Mouse (Mus musculus): ENCODE measurements at regions not wholly inside any gene's neighbourhood (a gene's known extent, or its start where the extent isn't known, plus 50 kb on each side); places are given as distances from the start of the nearest gene placed in this dataset.

DNA sequence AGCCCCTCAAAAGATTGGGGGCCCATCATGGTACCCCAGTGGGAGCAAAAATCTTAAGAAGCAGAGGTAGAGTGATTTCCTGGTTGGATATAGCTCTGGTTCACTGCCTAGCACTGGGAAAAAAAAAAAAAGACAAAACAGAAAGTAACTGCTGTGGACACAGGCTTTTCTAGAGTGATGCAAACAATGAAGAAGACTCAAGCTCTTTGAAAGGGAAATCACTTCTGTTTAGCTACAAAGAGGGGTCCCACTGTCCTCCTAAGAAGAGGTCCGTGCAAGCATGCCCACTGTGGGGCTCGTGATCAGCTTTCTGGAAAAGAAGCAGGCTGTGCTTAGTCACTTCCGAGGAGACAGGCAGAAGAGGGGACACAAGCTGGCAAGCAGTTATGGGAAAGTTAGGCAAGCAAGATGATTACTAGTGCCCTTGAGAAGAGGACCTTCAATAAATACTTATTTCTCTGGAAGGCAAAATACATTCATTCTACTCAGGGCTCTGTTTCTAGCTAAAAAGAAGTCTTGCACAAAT is 166.9 kb upstream of the Esrrg start:
- 75% methylated on average over 3 of the region's 3 CpGs for WGBS
- TF ChIP-seq CTCF (IDR thresholded peaks at IDR 0.05) (no peak), EP300 (IDR thresholded peaks at IDR 0.05; ENCODE audit: insufficient read depth, low read depth, low read length) (no peak), POLR2A (IDR thresholded peaks at IDR 0.05; ENCODE audit: insufficient read depth, low read depth, low read length) (no peak)
- no peaks in the 10 kb centered on the region for H3K4me1 ChIP-seq (ENCODE audit: control insufficient read depth, insufficient read depth, low read length)
- DNase-seq = no peak
- H3K27me3 ChIP-seq (ENCODE audit: control insufficient read depth, insufficient read depth, low read length) = no peaks in the 10 kb centered on the region
- H3K27ac ChIP-seq = no peak overlapping the region
- no peaks in the 10 kb centered on the region for H3K36me3 ChIP-seq (ENCODE audit: control insufficient read depth, insufficient read depth, low read length)
- no peak overlapping the region for H3K4me3 ChIP-seq
- intact Hi-C loops (cut with DNase I) = loop anchor here (10.0 kb wide), 1 partner anchor 1363 kb away; no protein-coding TSS in a partner anchor
- H3K79me2 ChIP-seq (replicated peaks; ENCODE audit: control insufficient read depth, insufficient read depth, low read length) = no peaks in the 10 kb centered on the region
- no peak overlapping the region for H3K9ac ChIP-seq (ENCODE audit: low read depth, low read length)

GRCm38 (mm10) chr1:187446511-187446910 is 162.1 kb upstream of the Esrrg start:
- Histone ChIP-seq H3K4me3 (no peak overlapping the region), H3K4me1 (ENCODE audit: control insufficient read depth, insufficient read depth, low read length) (no peaks in the 10 kb centered on the region), H3K79me2 (replicated peaks; ENCODE audit: control insufficient read depth, insufficient read depth, low read length) (no peaks in the 10 kb centered on the region), H3K27ac (no peak overlapping the region), H3K36me3 (ENCODE audit: control insufficient read depth, insufficient read depth, low read length) (no peaks in the 10 kb centered on the region), H3K27me3 (ENCODE audit: control insufficient read depth, insufficient read depth, low read length) (no peaks in the 10 kb centered on the region), H3K9ac (ENCODE audit: low read depth, low read length) (no peak overlapping the region)
- WGBS = 84% methylated on average over 6 of the region's 6 CpGs
- no peak for DNase-seq
- TF ChIP-seq CTCF (IDR thresholded peaks at IDR 0.05) (no peak), POLR2A (IDR thresholded peaks at IDR 0.05; ENCODE audit: insufficient read depth, low read depth, low read length) (no peak), EP300 (IDR thresholded peaks at IDR 0.05; ENCODE audit: insufficient read depth, low read depth, low read length) (no peak)
- intact Hi-C loops (cut with DNase I) = loop anchor here (10.0 kb wide), 1 partner anchor 1358 kb away; no protein-coding TSS in a partner anchor

- no peak overlapping the region for H3K4me3 ChIP-seq
- peak; percentile 25 to 57 for DNase-seq
- no peak for TF ChIP-seq POLR2A (IDR thresholded peaks at IDR 0.05; ENCODE audit: insufficient read depth, low read depth, low read length)
- TF ChIP-seq EP300 (IDR thresholded peaks at IDR 0.05; ENCODE audit: insufficient read depth, low read depth, low read length) = no peak
- peak; percentile 82 for TF ChIP-seq CTCF (IDR thresholded peaks at IDR 0.05)
- no peaks in the 10 kb centered on the region for H3K4me1 ChIP-seq (ENCODE audit: control insufficient read depth, insufficient read depth, low read length)
- no peak overlapping the region for H3K27ac ChIP-seq
- whole genome bisulfite sequencing = 16% methylated on average over 6 of the region's 6 CpGs
- no peaks in the 10 kb centered on the region for H3K36me3 ChIP-seq (ENCODE audit: control insufficient read depth, insufficient read depth, low read length)
- intact Hi-C loops (cut with DNase I) = loop anchor here (10.0 kb wide), 1 partner anchor 1357 kb away; no protein-coding TSS in a partner anchor
- no peaks in the 10 kb centered on the region for H3K79me2 ChIP-seq (replicated peaks; ENCODE audit: control insufficient read depth, insufficient read depth, low read length)
- no peak overlapping the region for H3K9ac ChIP-seq (ENCODE audit: low read depth, low read length)
- H3K27me3 ChIP-seq (ENCODE audit: control insufficient read depth, insufficient read depth, low read length) = no peaks in the 10 kb centered on the region
Measured at GRCm38 (mm10) chr1:187448173-187448572, 160.4 kb upstream of the Esrrg start.

DNA sequence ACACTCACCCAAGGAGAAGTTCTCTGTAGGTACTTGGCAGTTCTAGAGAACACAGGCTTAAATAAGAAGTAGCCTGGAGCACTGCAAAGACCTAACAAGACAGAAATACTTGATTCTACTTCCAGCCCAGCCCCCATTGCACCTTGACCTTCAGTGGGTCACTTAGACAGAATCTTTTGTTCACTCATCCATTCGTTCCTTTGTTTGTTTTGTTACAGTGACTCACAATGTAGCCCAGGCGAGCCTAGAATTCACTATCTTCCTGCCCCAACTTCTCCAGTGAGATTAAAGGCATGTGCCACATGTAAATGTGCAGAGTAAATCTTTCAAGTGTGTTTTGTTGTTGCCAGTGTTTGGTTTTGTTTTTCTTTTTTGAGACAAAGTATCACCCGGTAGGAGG is 158.5 kb upstream of the Esrrg start:
- TF ChIP-seq POLR2A (IDR thresholded peaks at IDR 0.05; ENCODE audit: insufficient read depth, low read depth, low read length) (no peak), EP300 (IDR thresholded peaks at IDR 0.05; ENCODE audit: insufficient read depth, low read depth, low read length) (no peak), CTCF (IDR thresholded peaks at IDR 0.05) (no peak)
- Histone ChIP-seq H3K4me1 (ENCODE audit: control insufficient read depth, insufficient read depth, low read length) (no peaks in the 10 kb centered on the region), H3K4me3 (no peak overlapping the region), H3K79me2 (replicated peaks; ENCODE audit: control insufficient read depth, insufficient read depth, low read length) (no peaks in the 10 kb centered on the region), H3K27me3 (ENCODE audit: control insufficient read depth, insufficient read depth, low read length) (no peaks in the 10 kb centered on the region), H3K36me3 (ENCODE audit: control insufficient read depth, insufficient read depth, low read length) (no peaks in the 10 kb centered on the region), H3K27ac (no peak overlapping the region), H3K9ac (ENCODE audit: low read depth, low read length) (no peak overlapping the region)
- intact Hi-C loops (cut with DNase I) = loop anchor here (5.0 kb wide), 1 partner anchor 317 kb away; no protein-coding TSS in a partner anchor
- 70% methylated on average over 3 of the region's 3 CpGs for WGBS
- DNase-seq = no peak

DNA sequence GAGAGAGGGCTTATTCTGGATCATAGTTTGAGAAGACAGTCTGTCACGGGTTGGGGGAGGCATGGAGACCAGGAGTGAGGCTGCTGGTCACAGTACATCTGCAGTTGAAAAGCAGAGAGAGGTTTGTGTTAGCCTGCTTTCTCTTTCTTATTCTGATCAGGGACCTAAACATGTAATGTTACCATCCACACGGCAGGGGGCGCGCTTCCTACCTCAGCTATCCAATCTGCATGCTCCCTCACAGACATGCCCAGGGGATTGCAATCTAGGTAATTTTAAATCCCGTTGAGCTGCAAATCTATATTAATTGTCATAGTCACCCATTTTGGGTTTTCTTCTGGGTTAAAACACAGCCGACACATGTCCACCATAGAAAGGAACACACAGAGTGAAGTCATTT is 156.4 kb upstream of the Esrrg start:
- Histone ChIP-seq H3K9ac (ENCODE audit: low read depth, low read length) (no peak overlapping the region), H3K4me1 (ENCODE audit: control insufficient read depth, insufficient read depth, low read length) (no peaks in the 10 kb centered on the region), H3K27me3 (ENCODE audit: control insufficient read depth, insufficient read depth, low read length) (no peaks in the 10 kb centered on the region), H3K79me2 (replicated peaks; ENCODE audit: control insufficient read depth, insufficient read depth, low read length) (no peaks in the 10 kb centered on the region), H3K36me3 (ENCODE audit: control insufficient read depth, insufficient read depth, low read length) (no peaks in the 10 kb centered on the region), H3K27ac (no peak overlapping the region), H3K4me3 (no peak overlapping the region)
- WGBS = 32% methylated on average over 6 of the region's 6 CpGs
- peak in 1 of 2 experiments; percentile 27 for DNase-seq
- TF ChIP-seq CTCF (IDR thresholded peaks at IDR 0.05) (peak; percentile 67), POLR2A (IDR thresholded peaks at IDR 0.05; ENCODE audit: insufficient read depth, low read depth, low read length) (no peak)
- intact Hi-C loops (cut with DNase I) = loop anchor here (2.0 to 5.0 kb wide), 2 partner anchors 315 to 523 kb away; no protein-coding TSS in a partner anchor

DNA sequence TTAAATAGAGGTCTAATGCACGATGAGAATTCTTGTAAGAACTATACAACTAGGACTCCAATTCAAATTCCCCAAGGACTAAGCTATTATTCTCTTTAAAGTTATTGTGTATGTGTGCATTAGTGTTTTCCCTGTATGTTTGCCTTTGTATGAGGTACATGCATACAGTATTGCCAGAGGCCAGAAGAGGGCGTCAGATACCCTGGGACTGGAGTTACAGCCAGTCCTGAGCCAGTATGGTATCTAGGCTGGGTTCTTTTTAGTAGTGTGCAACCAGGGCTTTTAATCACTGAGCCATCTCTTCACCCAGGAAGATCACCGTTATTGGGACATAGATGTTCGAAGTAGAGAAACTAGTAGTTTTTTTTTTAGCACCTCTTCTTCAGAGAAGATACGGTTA is 154.2 kb upstream of the Esrrg start:
- no peaks in the 10 kb centered on the region for H3K27me3 ChIP-seq (ENCODE audit: control insufficient read depth, insufficient read depth, low read length)
- H3K4me3 ChIP-seq = no peak overlapping the region
- TF ChIP-seq EP300 (IDR thresholded peaks at IDR 0.05; ENCODE audit: insufficient read depth, low read depth, low read length) (no peak), CTCF (IDR thresholded peaks at IDR 0.05) (peak; percentile 60), POLR2A (IDR thresholded peaks at IDR 0.05; ENCODE audit: insufficient read depth, low read depth, low read length) (no peak)
- no peak for DNase-seq
- H3K4me1 ChIP-seq (ENCODE audit: control insufficient read depth, insufficient read depth, low read length) = no peaks in the 10 kb centered on the region
- no peaks in the 10 kb centered on the region for H3K36me3 ChIP-seq (ENCODE audit: control insufficient read depth, insufficient read depth, low read length)
- no peak overlapping the region for H3K9ac ChIP-seq (ENCODE audit: low read depth, low read length)
- H3K27ac ChIP-seq = no peak overlapping the region
- 61% methylated on average over 5 of the region's 5 CpGs for WGBS
- intact Hi-C loops (cut with DNase I) = loop anchor here (5.0 kb wide), 1 partner anchor 313 kb away; no protein-coding TSS in a partner anchor
- H3K79me2 ChIP-seq (replicated peaks; ENCODE audit: control insufficient read depth, insufficient read depth, low read length) = no peaks in the 10 kb centered on the region

Measured in heart, adult 2 months (tissue).